Mouse (Mus musculus) forebrain, embryonic 10.5 days (tissue): ENCODE data around the gene Upp1. TPM values are rescaled to one million over a fixed set of nuclear protein-coding genes. Genes with fewer than 3 reads are reported as not detected.
A peak's percentile ranks its signal among the peaks of the same experiment; 100 is the strongest.
"Not testable (repeated sequence)": the region's sequence is repeated elsewhere in the genome, so short reads cannot be mapped to it uniquely, and the experiment has no call there.

ENCODE experiments used
- DNase-seq: peaks from one replicate; pipeline ENCODE4 v3.0.0-alpha.2; 2017; ENCODE audit warnings: low spot score; ENCODE audit errors: extremely low spot score
- H3K27ac ChIP-seq: fragments of 300-500 bp; sonication (generic); 2 replicates; pipeline ENCODE4 v1.5.1; 2016; ENCODE audit warnings: mild to moderate bottlenecking
- H3K27me3 ChIP-seq: fragments of 300-500 bp; sonication (generic); 2 replicates; pipeline ENCODE4 v1.6.1; 2016; ENCODE audit warnings: mild to moderate bottlenecking; ENCODE audit not compliant: poor library complexity, severe bottlenecking
- H3K36me3 ChIP-seq: fragments of 300-500 bp; sonication (generic); replicated peaks from 2 replicates; pipeline ENCODE4 v1.6.1; 2016; ENCODE audit warnings: mild to moderate bottlenecking, moderate library complexity
- H3K4me1 ChIP-seq: fragments of 300-500 bp; sonication (generic); 2 replicates; pipeline ENCODE4 v1.6.1; 2016
- H3K4me3 ChIP-seq: fragments of 300-500 bp; sonication (generic); 2 replicates; pipeline ENCODE4 v1.5.1; 2016; ENCODE audit warnings: mild to moderate bottlenecking, moderate library complexity
- H3K9me3 ChIP-seq: fragments of 300-500 bp; sonication (generic); 2 replicates; pipeline ENCODE4 v1.6.1; 2016; ENCODE audit warnings: mild to moderate bottlenecking, moderate library complexity
- WGBS: fragments of 180-500 bp; shearing (Covaris S2); methylation state at CpG from one replicate; pipeline ENCODE4 v1.1.7; 2016; 5-methylcytosine and 5-hydroxymethylcytosine counted together
- polyA plus RNA-seq: library from polyadenylated mRNA; unstranded; fragments of >200 nt; fragmentation: Nextera tagmentation; extraction: Ambion mirVana; gene quantifications from 2 replicates; pipeline ENCODE4 v1.2.1, GENCODE M21; 2016

Upp1 gene
- polyA plus RNA-seq, 1 experiment from 2014 or later, result 4.9 TPM

DNA sequence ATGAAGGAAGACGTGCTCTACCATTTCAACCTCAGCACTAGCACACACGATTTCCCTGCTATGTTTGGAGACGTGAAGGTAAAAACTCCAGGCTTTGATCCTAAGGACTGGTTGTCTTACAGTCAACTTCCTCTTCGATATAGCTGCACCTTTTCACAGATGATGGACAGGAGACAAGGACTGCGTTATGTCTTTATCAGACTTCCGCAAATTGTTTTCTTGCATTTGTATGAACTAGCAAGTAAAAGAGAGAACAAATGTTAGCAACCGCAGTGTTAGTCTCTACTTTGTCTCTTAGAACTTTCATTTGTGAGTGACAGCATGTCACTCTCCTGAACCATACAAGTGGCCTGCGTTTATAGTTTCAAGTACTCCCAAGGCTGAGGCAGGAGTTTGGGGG is 11.6 kb downstream of the Upp1 start:
- Histone ChIP-seq H3K4me3 (no peak overlapping the region), H3K27ac (no peak overlapping the region), H3K27me3 (no peaks in the 10 kb centered on the region), H3K9me3 (no peaks in the 10 kb centered on the region), H3K36me3 (no peaks in the 10 kb centered on the region), H3K4me1 (no peaks in the 10 kb centered on the region)
- no peak for DNase-seq
- WGBS, result 93% methylated on average over 8 of the region's 8 CpGs

DNA sequence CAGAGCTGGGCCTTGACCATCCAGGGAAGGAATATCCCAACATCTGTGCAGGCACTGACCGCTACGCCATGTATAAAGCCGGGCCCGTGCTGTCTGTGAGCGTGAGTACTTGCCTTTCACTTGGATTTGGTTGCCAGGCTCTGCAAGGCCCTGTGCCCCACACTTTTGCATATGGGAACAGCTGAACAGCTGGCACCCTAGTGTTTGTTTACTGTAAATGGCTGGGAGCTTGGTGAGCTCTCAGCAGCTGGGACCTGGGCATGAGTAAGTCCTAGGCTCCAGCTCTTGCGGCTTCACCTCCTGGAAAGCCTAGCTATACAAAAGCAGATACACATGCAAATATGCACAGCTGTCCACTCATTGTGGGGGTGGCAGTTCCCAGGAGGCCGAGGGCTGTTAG is 13.8 kb downstream of the Upp1 start:
- 89% methylated on average over 7 of the region's 7 CpGs for WGBS
- no peaks in the 10 kb centered on the region for H3K36me3 ChIP-seq
- DNase-seq, result no peak
- no peak overlapping the region for H3K27ac ChIP-seq
- no peak overlapping the region for H3K4me3 ChIP-seq
- H3K9me3 ChIP-seq, result no peaks in the 10 kb centered on the region
- no peaks in the 10 kb centered on the region for H3K4me1 ChIP-seq
- H3K27me3 ChIP-seq, result no peaks in the 10 kb centered on the region

DNA sequence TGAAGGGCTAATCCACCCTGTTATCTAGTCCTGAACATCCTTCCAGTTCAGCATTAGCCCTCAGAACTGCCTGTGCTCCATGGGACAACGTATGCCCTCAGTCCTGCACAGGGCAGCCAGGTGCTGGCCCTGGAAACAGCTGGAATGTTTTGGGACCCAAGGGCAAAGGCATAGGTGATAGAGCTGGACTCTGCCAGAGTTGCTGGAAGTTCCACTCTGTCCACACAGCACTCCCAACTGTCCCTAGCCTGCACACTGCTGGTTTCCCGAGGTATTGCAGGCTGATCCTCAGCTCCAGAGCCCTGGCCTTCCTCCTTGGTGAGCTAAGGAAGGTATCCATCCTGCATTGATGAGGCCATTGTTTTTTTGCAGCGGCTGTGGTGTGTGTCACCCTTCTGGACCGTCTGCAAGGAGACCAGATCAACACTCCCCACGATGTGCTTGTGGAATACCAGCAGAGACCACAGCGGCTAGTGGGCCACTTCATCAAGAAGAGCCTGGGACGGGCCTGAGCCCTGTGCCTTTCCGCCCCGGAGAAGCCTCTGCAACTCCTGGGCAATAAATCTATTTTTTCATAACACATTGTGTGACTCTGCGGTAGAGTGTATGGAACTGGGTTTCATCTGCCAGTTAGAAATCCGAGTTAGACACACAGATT is 17.8 kb downstream of the Upp1 start:
- no peaks in the 10 kb centered on the region for H3K36me3 ChIP-seq
- no peaks in the 10 kb centered on the region for H3K27me3 ChIP-seq
- no peak for DNase-seq
- WGBS, result 73% methylated on average over 11 of the region's 11 CpGs
- no peak overlapping the region for H3K27ac ChIP-seq
- H3K4me3 ChIP-seq, result no peak overlapping the region
- H3K9me3 ChIP-seq, result no peaks in the 10 kb centered on the region
- H3K4me1 ChIP-seq, result no peaks in the 10 kb centered on the region

DNA sequence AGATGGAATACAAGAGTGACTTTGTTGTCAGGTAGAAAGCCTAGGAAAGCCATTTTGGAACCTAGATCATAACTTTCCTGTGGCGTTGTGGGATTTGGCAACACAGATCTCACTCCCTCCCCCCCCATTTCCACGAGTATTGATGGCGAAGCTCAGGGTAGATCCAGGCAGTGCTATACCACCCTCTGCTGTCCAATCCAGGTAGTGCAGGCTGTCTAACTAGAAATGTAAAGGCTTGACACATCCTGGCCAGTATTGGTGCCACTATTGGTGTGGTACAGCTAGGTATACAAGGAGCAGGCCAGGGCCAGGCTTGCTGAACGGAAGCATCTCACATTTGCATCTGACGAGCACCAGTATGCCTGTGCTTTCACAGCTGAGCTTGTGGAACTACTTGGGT is 18.6 kb downstream of the Upp1 start:
- no peaks in the 10 kb centered on the region for H3K4me1 ChIP-seq
- peak; percentile 73 for DNase-seq
- H3K36me3 ChIP-seq, result no peaks in the 10 kb centered on the region
- WGBS, result 22% methylated on average over 5 of the region's 5 CpGs
- H3K27ac ChIP-seq, result no peak overlapping the region
- no peak overlapping the region for H3K4me3 ChIP-seq
- H3K9me3 ChIP-seq, result no peaks in the 10 kb centered on the region
- no peaks in the 10 kb centered on the region for H3K27me3 ChIP-seq

DNA sequence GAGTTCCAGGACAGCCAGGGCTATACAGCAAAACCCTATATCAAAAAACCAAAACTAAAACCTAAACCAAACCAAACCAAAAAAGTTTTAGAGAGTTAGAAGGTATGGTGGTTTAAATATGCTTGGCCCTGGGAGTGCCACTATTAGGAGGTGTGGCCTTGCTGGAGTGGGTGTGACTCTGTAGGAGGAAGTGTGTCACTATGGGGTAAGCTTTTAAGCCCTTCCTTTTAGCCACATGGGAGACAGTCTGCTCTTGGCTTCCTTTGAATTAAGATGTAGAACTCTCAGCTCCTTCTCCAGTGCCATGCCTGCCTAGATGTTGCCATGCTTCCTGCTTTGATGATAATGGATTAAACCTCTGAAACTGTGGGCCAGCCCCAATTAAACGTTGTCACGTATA is 27.2 kb downstream of the Upp1 start:
- Histone ChIP-seq H3K27ac (no peak overlapping the region), H3K27me3 (no peaks in the 10 kb centered on the region), H3K9me3 (no peaks in the 10 kb centered on the region), H3K4me3 (no peak overlapping the region), H3K4me1 (no peaks in the 10 kb centered on the region), H3K36me3 (no peaks in the 10 kb centered on the region)
- 90% methylated on average over 2 of the region's 2 CpGs for whole genome bisulfite sequencing
- DNase-seq, result no peak

DNA sequence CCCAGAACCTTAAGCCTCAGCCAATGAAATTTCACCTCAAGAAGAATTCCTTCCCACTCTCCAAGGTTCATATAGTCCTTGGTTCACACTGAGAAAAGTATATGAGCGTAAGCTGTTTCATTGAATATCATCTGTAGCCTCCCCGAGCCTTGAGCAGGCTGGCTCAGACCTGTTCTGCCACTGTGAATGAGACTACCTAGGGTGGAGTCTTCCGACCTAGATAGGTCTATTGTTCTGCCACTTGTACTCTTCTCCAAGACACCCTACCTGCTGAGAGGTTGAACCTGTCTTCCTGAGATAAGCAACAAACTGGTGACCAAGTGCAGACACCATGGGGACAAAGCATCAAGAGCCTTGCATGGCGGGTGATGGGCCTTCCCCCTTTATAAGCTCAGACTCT is 28.2 kb downstream of the Upp1 start:
- DNase-seq, result no peak
- Histone ChIP-seq H3K9me3 (no peaks in the 10 kb centered on the region), H3K4me1 (no peaks in the 10 kb centered on the region), H3K4me3 (no peak overlapping the region), H3K27ac (no peak overlapping the region), H3K36me3 (no peaks in the 10 kb centered on the region), H3K27me3 (no peaks in the 10 kb centered on the region)
- 91% methylated on average over 4 of the region's 4 CpGs for WGBS

DNA sequence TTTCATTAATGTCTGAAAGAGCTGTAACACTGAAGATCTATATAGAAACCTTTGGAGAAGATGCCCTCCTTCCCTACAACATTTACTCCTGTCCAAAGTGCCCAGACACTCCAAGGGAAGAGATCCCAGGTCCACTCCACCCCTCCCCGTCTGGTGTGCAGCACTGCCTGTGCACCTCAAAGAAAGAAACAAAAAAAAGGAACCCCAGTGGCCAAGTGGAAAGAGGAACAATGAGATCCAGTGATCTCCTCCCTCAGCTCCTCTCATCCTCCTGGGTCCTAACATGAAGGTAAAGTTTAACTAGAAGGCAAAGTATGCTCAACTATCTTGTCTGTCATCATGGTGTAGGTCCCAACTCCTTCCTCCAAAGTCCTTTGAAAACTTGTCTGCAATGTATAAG is 28.8 kb downstream of the Upp1 start:
- DNase-seq, result no peak
- no peaks in the 10 kb centered on the region for H3K27me3 ChIP-seq
- no peaks in the 10 kb centered on the region for H3K4me1 ChIP-seq
- 94% methylated on average over 1 of the region's 1 CpGs for WGBS
- no peaks in the 10 kb centered on the region for H3K36me3 ChIP-seq
- H3K27ac ChIP-seq, result no peak overlapping the region
- H3K4me3 ChIP-seq, result no peak overlapping the region
- H3K9me3 ChIP-seq, result no peaks in the 10 kb centered on the region

DNA sequence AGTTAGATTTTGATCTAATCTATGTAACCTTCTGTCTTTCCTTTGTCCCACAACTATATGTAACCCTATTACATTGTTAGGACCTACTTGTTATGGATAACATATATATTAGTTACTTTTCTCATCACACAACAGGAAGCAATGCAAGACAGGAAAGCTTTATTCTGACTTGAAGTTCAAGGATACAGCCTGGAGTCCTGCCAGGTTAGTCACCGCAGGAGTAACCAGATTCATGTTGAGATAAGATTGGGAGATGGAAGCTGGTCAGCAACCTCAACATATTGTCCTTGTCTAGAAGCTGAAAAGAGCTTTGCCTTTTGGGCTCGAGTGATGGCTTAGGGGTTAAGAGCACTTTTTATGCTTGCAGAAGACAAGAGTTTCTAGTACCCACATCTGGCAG is 30.3 kb downstream of the Upp1 start:
- Histone ChIP-seq H3K4me3 (no peak overlapping the region), H3K9me3 (no peaks in the 10 kb centered on the region), H3K36me3 (no peaks in the 10 kb centered on the region), H3K27ac (no peak overlapping the region), H3K4me1 (no peaks in the 10 kb centered on the region), H3K27me3 (no peaks in the 10 kb centered on the region)
- 86% methylated on average over 2 of the region's 2 CpGs for WGBS
- no peak for DNase-seq

DNA sequence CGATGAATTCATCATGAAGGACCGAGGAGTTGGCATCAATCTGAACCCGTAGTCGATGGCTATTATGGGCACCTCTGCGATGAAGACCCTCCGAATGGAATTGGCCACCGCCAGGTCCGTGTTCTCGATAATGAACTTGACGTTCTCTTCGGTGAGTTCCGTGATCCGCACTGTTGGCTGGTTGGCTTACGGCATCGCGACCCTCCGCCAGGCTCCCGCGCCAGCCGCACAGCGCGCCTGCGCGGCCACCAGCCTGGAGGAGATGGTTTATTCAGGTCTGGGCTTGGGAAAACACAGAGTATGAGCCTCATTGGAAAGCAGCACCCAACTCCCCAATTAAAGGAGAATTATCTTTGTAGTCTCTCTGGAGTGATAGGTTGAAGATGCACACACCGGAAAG is 32.5 kb downstream of the Upp1 start:
- H3K9me3 ChIP-seq, H3K36me3 ChIP-seq, H3K4me1 ChIP-seq, DNase-seq, H3K27me3 ChIP-seq, H3K4me3 ChIP-seq, H3K27ac ChIP-seq: not testable (repeated sequence)
- WGBS, result 88% methylated on average over 25 of the region's 25 CpGs

DNA sequence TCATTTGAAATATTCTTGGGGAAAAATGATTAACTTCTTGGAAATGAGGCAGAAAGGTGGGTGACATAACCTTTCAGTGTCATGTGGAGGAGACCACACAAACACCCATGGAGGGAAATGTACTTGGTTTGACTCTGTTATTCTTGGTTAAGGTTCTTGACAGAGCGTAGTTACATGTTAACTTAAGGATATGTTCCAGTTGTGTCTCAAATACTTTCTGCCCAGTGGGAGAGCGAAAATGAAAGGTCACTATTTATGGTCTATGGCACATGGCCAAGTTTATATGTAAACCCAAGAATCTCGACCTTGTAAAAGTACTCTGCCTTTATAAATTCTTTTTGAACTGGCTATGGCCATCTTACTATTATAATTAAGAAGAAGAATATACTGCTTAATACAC is 42.0 kb downstream of the Upp1 start:
- no peak for DNase-seq
- Histone ChIP-seq H3K4me1 (no peaks in the 10 kb centered on the region), H3K27me3 (no peaks in the 10 kb centered on the region), H3K4me3 (no peak overlapping the region), H3K27ac (no peak overlapping the region), H3K36me3 (no peaks in the 10 kb centered on the region), H3K9me3 (no peaks in the 10 kb centered on the region)
- 84% methylated on average over 3 of the region's 3 CpGs for WGBS

DNA sequence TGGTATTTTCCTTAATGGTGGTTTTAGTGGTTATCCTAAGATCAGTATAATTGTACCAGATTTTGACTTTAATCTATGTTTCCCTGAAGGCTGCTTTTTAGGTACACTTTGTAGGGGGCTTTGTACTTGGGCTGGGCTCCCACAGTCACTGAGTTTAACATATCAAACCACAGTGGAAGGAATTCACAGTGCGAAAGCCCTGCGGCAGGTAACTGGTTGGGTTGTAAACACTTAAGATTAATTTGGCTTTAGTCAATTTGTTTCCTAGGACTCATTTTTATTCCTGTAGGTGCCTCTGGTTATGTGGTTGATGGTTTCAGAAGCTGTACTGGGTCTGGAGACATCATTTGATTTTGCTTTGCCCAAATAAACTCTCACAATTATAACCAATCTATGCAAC is 49.4 kb downstream of the Upp1 start:
- Histone ChIP-seq H3K9me3 (no peaks in the 10 kb centered on the region), H3K27me3 (no peaks in the 10 kb centered on the region), H3K27ac (no peak overlapping the region), H3K4me3 (no peak overlapping the region), H3K4me1 (no peaks in the 10 kb centered on the region), H3K36me3 (no peaks in the 10 kb centered on the region)
- DNase-seq, result no peak
- WGBS, result 92% methylated on average over 2 of the region's 2 CpGs

DNA sequence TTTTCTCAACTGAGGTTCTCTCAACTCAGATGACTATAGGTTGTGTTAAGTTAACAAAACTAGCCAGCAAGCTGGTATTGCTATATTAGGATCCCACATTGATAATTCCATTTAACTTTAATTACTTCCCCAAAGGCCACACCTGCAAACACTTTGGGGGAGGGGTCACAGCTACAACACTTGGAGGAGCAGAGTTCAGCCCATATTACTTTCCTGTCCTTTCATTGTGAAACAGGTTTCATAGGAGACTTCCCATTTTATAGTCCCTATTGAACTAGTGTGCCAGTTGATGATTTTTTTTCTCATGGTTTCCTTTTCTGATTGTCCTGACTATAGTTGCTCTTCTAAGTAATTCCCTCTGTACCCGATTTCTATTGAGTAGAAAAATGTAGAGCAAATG is 63.6 kb downstream of the Upp1 start:
- no peak for DNase-seq
- Histone ChIP-seq H3K36me3 (no peaks in the 10 kb centered on the region), H3K27me3 (no peaks in the 10 kb centered on the region), H3K4me3 (no peak overlapping the region), H3K9me3 (no peaks in the 10 kb centered on the region), H3K27ac (no peak overlapping the region), H3K4me1 (no peaks in the 10 kb centered on the region)
- WGBS, result 94% methylated on average over 1 of the region's 1 CpGs
